Mouse (Mus musculus) forebrain, embryonic 11.5 days (tissue): ENCODE data around the gene Ago4. TPM values are rescaled to one million over a fixed set of nuclear protein-coding genes. Genes with fewer than 3 reads are reported as not detected.

Experiments
- ATAC-seq: fragments of 200-750 bp; cut with Nextera tagmentation; replicated peaks from 2 replicates; pipeline ENCODE4 v1.8.0; 2017; ENCODE audit warnings: moderate TSS enrichment; ENCODE audit not compliant: low FRiP score
- DNase-seq: peaks from one replicate; pipeline ENCODE4 v3.0.0-alpha.2; 2017; ENCODE audit warnings: low spot score
- H3K27ac ChIP-seq: fragments of 300-500 bp; sonication (generic); 2 replicates; pipeline ENCODE4 v1.5.1; 2014; ENCODE audit warnings: low read depth, low read length
- H3K27me3 ChIP-seq: fragments of 300-500 bp; sonication (generic); 2 replicates; pipeline ENCODE4 v1.6.1; 2014; ENCODE audit warnings: mild to moderate bottlenecking, low read length, mixed read lengths; ENCODE audit not compliant: control insufficient read depth, insufficient read depth
- H3K36me3 ChIP-seq: fragments of 300-500 bp; sonication (generic); 2 replicates; pipeline ENCODE4 v1.6.1; 2014; ENCODE audit warnings: mild to moderate bottlenecking, low read length, moderate library complexity, mixed read lengths; ENCODE audit not compliant: control insufficient read depth, insufficient read depth
- H3K4me1 ChIP-seq: fragments of 300-500 bp; sonication (generic); replicated peaks from 2 replicates; pipeline ENCODE4 v1.6.1; 2014; ENCODE audit warnings: low read length, mixed read lengths; ENCODE audit not compliant: control insufficient read depth, insufficient read depth
- H3K4me2 ChIP-seq: fragments of 300-500 bp; sonication (generic); 2 replicates; pipeline ENCODE4 v1.6.1; 2014; ENCODE audit warnings: low read depth, mild to moderate bottlenecking, low read length, moderate library complexity, mixed read lengths; ENCODE audit not compliant: severe bottlenecking
- H3K4me3 ChIP-seq: fragments of 300-500 bp; sonication (generic); 2 replicates; pipeline ENCODE4 v1.5.1; 2014; ENCODE audit warnings: low read depth, low read length
- H3K9ac ChIP-seq: fragments of 300-500 bp; sonication (generic); 2 replicates; pipeline ENCODE4 v1.6.1; 2014; ENCODE audit warnings: low read length
- H3K9me3 ChIP-seq: fragments of 300-500 bp; sonication (generic); 2 replicates; pipeline ENCODE4 v1.6.1; 2016; ENCODE audit warnings: low read length, mixed read lengths; ENCODE audit not compliant: control insufficient read depth
- WGBS: fragments of 180-500 bp; shearing (Covaris S2); extraction: QIAGEN DNeasy Blood & Tissue Kit; methylation state at CpG from one replicate; pipeline ENCODE4 v1.1.7; 2014; 5-methylcytosine and 5-hydroxymethylcytosine counted together
- polyA plus RNA-seq: library from polyadenylated mRNA; unstranded; fragments of >200 nt; fragmentation: Nextera tagmentation; extraction: Ambion mirVana; gene quantifications from 2 replicates; pipeline ENCODE4 v1.2.1, GENCODE M21; 2014

Ago4 gene
- polyA plus RNA-seq, 1 experiment from 2014 or later, result 3.4 TPM

DNA sequence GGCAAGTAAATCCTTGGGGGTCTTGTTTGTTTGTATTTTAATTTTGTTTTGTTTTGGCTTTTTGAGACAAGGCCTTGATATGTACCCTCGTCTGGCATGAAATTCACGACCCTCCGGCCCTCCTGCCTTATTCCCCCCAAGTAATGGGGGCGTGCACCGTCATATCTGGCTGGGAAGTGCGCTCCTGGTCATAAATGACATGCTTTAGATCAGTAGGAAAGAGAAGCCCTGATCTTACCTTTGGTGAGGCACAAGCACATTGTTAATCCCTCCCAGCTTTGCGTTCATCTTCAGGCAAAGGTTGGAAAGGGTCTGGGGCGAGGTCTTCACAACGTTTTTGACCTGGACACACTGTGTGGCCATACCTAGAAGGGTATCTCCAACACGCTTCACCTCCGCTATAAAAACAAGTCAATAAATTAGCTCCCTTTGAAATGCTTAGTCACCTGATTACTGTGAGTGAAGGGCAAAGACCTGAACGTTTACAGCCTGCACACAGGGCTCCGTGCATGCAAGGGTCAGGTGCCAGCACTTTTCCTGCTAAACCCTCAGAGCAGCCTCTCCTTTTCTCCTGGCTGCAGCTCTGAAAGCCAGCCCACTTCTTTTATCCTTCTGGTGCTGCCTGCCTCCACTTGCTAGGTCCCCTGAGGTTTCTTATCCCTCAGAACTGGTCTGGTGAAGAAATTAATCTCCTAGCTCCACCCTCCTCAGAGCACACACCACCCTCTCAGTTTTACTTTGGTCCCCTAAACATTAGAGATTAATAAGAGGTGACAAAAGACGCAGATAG is 25.0 kb downstream of the Ago4 start:
- no peak overlapping the region for H3K9ac ChIP-seq

DNA sequence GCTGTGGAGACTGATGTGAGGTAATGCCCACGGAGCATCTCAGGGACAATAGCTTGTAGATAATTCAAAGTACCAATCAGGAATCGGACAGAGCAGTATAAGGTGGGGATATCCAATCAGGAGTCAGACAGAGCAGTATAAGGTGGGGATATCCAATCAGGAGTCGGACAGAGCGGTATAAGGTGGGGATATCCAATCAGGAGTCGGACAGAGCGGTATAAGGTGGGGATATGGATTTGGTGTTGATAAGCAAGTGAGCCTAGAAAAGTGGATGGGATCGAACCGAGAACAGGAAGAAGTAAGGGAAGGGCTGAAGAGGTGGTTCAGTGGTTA is 30.3 kb downstream of the Ago4 start:
- H3K27ac ChIP-seq, result no peak overlapping the region
- ATAC-seq (no peak), DNase-seq (no peak)
- H3K4me2 ChIP-seq, result no peak overlapping the region
- H3K9me3 ChIP-seq, result no peaks in the 10 kb centered on the region
- WGBS, result 52% methylated on average over 8 of the region's 8 CpGs
- H3K4me3 ChIP-seq, result no peak overlapping the region
- no peaks in the 10 kb centered on the region for H3K4me1 ChIP-seq
- no peaks in the 10 kb centered on the region for H3K36me3 ChIP-seq
- H3K9ac ChIP-seq, result no peak overlapping the region
- no peaks in the 10 kb centered on the region for H3K27me3 ChIP-seq

More for the DNA sequence above, 25.0 kb downstream of the Ago4 start:
- H3K4me3 ChIP-seq, result no peak overlapping the region
- WGBS, result 77% methylated on average over 14 of the region's 14 CpGs
- H3K36me3 ChIP-seq, result peaks cover 2% of the 10 kb centered on the region; the same call in 1 of the 2 replicates
- no peak for ATAC-seq
- no peak for DNase-seq
- H3K27me3 ChIP-seq, result no peaks in the 10 kb centered on the region
- H3K4me1 ChIP-seq, result no peaks in the 10 kb centered on the region
- no peak overlapping the region for H3K27ac ChIP-seq
- no peaks in the 10 kb centered on the region; the same call in 1 of the 2 replicates for H3K9me3 ChIP-seq
- no peak overlapping the region for H3K4me2 ChIP-seq

DNA sequence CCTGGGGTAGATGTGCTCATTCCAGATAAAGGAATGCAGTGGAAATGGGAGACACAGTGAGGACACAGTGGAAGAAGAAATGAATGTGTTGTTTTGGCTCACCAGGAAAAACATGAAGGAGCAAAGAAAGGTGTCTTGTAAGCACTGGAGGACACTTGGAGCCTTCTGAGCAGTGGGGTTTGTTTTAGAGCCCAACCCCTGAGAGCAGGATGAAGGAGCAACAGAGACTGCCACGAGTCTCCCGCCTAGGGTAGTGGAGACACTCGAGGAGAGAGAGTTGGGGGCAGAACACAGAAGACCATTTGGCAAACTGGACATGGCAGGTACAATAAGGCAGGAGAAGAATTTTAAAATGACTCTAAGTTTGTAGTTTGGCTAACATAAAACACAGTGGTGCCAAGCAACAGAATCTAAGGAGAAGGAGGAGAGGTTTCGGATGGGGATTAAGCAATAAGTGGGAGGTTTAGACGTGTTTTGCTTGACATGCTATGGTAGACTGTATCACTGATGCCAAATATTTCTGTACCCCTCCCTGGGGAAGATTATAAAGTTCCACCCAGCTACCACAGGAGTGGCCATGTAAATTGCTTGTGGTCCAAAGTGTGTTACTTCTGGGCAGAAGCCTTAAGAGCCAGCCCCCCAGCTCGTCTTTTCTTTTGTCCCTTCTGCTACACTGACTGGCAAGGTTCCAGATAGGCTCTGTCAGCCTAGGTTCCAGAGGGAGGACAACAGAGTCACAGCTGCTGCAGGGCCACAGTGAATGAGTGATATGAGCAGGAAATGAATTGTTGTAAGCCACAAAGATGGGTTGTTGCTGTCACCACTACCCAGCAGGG is 30.9 kb downstream of the Ago4 start:
- Histone ChIP-seq H3K9me3 (no peaks in the 10 kb centered on the region), H3K4me3 (no peak overlapping the region), H3K4me1 (no peaks in the 10 kb centered on the region), H3K9ac (no peak overlapping the region), H3K27ac (no peak overlapping the region), H3K27me3 (no peaks in the 10 kb centered on the region), H3K4me2 (no peak overlapping the region), H3K36me3 (no peaks in the 10 kb centered on the region)
- ATAC-seq (no peak), DNase-seq (no peak)
- 76% methylated on average over 6 of the region's 6 CpGs for WGBS

DNA sequence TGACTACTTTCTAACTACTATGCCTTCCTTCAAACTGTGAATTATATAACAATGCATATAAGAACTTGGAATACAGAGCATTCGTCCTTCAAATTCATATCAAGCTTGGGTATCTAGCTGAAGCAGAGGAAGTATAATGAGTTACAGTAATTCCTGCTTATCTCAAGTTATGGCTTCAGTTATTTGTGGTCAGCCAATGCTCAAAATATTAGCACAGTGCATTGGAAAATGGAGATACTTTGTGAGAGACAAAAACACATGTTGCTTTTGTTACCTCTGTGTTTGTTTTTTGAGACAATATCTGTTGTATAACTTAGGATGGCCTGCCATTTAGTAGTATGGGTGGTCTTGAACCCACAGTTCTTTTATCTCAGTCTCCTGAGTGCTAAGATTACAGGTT is 34.7 kb downstream of the Ago4 start:
- H3K4me2 ChIP-seq, result no peak overlapping the region
- DNase-seq, result no peak
- H3K27ac ChIP-seq, result no peak overlapping the region
- 75% methylated on average over 1 of the region's 1 CpGs for whole genome bisulfite sequencing
- no peaks in the 10 kb centered on the region for H3K4me1 ChIP-seq
- no peaks in the 10 kb centered on the region for H3K9me3 ChIP-seq
- H3K27me3 ChIP-seq, result no peaks in the 10 kb centered on the region
- ATAC-seq, result no peak
- H3K4me3 ChIP-seq, result no peak overlapping the region
- no peaks in the 10 kb centered on the region for H3K36me3 ChIP-seq
- H3K9ac ChIP-seq, result no peak overlapping the region

DNA sequence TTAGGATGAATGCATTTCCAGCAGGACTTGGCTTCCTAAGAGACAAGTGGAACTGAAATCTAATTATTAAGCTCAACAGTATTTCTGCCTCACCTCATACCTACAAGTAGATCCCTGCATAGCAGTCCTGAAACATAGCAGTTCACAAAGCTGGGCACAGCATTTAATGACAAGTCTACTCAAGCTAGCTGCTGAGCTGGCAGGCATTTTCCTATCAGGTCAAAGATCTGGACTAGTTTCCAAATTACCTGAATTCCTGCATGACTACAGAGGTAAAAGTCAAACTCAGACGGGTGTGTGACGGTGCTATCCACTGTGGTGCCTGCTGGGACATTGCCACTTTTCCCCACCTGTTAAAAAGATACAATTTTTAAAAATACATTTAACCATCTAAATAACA is 36.3 kb downstream of the Ago4 start:
- Histone ChIP-seq H3K27me3 (no peaks in the 10 kb centered on the region), H3K4me1 (no peaks in the 10 kb centered on the region), H3K27ac (no peak overlapping the region), H3K4me3 (no peak overlapping the region), H3K36me3 (no peaks in the 10 kb centered on the region), H3K4me2 (no peak overlapping the region), H3K9ac (no peak overlapping the region), H3K9me3 (no peaks in the 10 kb centered on the region)
- no peak for DNase-seq
- WGBS, result 91% methylated on average over 2 of the region's 2 CpGs
- no peak for ATAC-seq

DNA sequence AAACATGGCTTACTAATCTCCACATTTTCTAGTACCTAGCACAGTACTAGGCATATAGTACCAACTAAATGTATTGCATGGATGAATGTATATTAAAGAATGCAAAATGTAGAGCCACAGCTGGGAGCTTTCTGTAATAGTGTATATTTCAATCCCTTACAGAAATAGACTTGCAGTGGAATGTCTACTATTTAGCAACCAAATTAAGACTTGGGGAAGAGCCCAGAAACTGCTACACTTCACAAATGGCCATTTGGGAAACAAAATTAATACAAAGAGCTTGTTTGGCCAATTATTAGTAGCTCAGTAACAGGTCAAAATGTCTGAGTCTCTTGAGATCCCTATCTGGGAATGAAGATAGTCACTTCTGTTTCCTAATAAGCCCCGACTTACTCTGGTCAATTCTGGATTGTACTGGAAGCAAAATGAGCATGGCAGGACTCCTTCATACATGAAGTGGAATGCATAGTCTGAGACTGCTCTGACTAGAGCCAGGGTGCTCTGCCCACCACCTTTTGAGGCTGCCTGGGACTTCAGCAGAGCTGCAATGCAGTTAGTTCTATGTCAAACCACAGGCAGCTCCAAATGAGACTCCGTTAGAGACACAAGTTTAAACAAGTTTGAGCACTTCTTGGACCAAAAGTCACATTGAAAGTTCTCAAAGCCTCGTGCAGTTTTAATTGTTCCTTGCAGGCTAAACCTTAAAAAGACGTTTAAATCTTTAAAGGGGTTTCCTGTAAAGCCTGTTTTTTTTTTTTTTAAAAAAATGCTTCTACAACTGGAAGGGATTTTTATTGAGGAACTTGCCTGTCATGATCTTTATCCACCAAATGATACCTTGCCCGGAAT is 37.1 kb downstream of the Ago4 start:
- no peak overlapping the region for H3K4me2 ChIP-seq
- no peaks in the 10 kb centered on the region for H3K27me3 ChIP-seq
- H3K9ac ChIP-seq, result no peak overlapping the region
- no peaks in the 10 kb centered on the region for H3K4me1 ChIP-seq
- ATAC-seq, result no peak
- no peak overlapping the region for H3K27ac ChIP-seq
- no peaks in the 10 kb centered on the region for H3K36me3 ChIP-seq
- H3K9me3 ChIP-seq, result no peaks in the 10 kb centered on the region
- DNase-seq, result no peak
- 81% methylated on average over 5 of the region's 5 CpGs for WGBS
- no peak overlapping the region for H3K4me3 ChIP-seq

DNA sequence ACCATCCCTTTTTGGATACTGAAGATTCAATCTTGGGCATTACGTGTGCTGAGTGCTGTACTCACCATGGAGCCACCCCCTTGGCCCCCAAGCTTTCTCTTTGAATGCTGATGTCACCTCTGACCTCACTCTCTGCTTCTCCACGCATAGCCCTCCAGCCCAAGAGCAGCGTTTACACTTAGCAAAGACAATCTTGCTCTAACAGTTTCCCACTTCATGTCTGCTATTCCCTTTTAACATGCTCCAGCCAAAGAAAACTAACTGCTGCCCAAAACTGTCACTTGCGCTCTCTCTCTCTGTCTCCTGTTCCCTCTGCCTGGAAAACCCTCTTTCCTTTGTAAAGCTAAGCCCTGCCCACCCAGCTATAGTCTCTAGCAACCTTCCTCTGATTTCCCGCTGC is 37.8 kb downstream of the Ago4 start:
- no peaks in the 10 kb centered on the region for H3K4me1 ChIP-seq
- H3K9ac ChIP-seq, result no peak overlapping the region
- ATAC-seq (no peak), DNase-seq (no peak)
- H3K4me2 ChIP-seq, result no peak overlapping the region
- WGBS, result 70% methylated on average over 5 of the region's 5 CpGs
- no peaks in the 10 kb centered on the region for H3K9me3 ChIP-seq
- H3K27ac ChIP-seq, result no peak overlapping the region
- no peaks in the 10 kb centered on the region for H3K36me3 ChIP-seq
- H3K4me3 ChIP-seq, result no peak overlapping the region
- no peaks in the 10 kb centered on the region for H3K27me3 ChIP-seq

DNA sequence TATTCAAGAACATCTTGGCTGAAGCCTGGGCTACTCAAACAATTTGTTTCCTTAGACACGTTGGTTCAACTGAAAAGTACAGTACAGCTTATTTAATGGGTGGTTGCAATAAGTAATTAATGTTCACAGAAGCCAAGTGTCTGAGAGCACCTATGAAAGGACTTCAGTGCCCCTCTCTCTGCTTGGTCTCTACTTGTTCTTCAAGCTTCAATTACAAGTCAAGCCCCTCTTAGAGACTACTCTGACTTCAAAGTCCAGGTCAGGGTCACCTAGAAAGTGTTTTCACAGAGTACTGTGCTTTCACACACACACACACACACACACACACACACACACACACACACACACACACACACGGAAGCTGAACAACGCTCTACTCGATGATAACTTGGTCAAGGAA is 39.9 kb downstream of the Ago4 start:
- 88% methylated on average over 4 of the region's 4 CpGs for WGBS
- ATAC-seq, result no peak

More for the DNA sequence above, 39.9 kb downstream of the Ago4 start:
- Histone ChIP-seq H3K4me3 (no peak overlapping the region), H3K4me1 (no peaks in the 10 kb centered on the region), H3K36me3 (no peaks in the 10 kb centered on the region), H3K9me3 (no peaks in the 10 kb centered on the region), H3K4me2 (no peak overlapping the region), H3K9ac (no peak overlapping the region), H3K27me3 (no peaks in the 10 kb centered on the region), H3K27ac (no peak overlapping the region)
- no peak for DNase-seq
